Mouse (Mus musculus) left cerebral cortex, adult 9 months (tissue): ENCODE measurements around the gene Pde4dip.

ENCODE experiments used
- DNase-seq, 2 experiments: peaks; one replicate each; pipeline ENCODE4 v3.0.0; 2022; ENCODE audit warnings: low spot score in 2 of 2

Gene Pde4dip

DNA sequence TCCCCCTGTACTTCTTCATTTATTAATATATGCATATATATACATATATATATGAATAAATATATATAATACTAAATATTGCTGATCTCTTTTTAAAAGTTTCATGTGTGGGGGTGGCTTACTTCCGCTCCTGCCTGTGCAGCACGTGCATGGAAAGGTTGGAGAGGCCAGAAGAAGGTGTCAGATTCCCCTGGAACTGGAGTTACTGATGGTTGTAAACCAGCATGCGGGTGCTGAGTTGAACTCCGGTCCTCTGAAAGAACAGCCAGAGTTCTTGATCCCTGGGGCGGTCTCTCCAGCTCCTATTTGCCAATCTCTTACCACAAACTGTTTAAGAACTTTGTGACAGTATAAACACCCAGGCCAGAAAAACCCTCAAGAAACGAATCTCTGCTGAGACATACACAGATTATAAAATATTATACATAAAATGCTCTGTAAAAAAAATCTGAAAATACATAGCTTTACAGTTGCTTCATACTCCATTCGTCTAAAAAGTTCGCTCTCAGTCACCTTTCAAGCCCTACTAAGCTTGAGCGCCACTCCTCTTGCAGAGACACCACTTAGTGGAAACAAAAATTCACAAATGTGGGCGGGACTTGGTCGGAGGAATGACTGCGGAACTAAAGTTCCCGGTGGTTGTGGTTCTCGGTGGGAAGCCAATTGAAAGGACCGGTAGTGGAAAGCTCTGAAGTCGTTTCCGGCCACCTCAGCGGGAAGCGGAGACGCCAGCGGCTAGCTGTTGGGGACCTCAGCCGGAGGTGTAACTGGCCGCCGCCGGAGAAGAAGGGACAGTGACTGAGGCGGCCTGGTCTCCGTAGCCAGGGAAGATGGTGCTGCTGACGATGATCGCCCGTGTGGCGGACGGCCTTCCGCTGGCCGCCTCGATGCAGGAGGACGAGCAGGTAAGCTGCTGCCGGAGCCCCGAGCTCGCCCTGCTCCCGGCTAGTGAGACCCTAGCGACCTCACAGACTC, 12.3 kb upstream of the Pde4dip start, which contains the start of gene Sec22b:
TSS of gene Sec22b (plus strand) at position 675 of the 975 bp plus-strand sequence.
- DNase-seq = peak; percentile 59 to 93

DNA sequence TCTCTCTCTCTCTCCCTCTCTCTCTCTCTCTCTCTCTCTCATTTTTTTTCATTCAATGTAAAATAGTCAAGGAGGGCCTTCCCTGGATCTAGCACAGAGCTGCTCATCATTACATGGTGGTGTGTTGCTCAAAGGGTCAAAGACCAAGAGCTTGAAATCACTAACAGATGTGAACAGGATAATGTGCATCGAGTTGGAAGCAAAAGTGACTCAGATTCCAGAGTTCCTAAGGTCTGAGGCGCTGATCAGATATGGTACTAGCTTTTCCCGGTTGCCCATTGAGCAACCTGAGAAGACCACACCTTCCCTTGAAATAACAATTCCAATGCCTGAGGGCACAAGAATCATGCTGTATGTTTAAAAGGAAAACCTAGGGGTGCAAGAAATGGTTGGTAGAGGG, 9.9 kb upstream of the Pde4dip start:
- DNase-seq = no peak

GRCm38 (mm10) chr3:97894695-97895094, 6.2 kb upstream of the Pde4dip start:
- no peak for DNase-seq

DNA sequence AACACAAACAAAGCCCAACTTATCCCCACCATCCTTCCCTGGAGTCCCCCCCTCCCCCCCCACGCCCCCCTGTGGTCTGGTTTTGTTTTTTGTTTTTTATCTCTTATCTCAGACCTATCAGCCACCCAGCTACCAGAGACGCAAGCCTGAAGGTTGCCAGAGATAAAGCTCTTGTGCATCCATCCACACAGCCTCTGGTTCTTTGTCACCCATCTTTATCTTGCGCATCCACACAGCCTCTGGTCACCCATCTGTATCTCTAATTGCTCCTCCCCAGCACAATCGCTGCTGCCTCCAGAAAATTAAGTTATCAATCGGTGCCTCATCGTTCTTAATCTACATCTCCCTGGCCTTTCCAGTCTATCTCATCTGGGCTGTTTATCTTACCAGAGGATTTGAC, 1.7 kb upstream of the Pde4dip start:
- DNase-seq = no peak

DNA sequence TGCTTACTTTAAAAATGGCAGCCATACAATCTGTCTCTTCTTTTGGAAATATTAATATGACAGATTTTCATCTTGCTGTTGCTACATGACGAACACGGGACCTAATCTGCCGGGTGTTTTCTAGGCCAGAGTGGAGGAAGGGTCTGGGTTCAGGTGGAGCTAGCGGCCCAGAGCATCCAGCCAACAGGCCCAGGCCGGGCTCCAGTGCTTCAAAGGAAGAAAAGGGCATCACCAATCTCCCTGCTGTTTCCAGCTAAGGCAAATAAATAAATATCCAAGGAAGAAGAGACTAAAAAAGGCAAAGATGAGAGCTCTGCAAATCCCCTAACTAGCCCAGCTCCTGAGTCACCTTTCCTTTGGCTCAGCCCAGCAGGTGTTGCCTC, 731 bp downstream of the Pde4dip start:
- DNase-seq = no peak

DNA sequence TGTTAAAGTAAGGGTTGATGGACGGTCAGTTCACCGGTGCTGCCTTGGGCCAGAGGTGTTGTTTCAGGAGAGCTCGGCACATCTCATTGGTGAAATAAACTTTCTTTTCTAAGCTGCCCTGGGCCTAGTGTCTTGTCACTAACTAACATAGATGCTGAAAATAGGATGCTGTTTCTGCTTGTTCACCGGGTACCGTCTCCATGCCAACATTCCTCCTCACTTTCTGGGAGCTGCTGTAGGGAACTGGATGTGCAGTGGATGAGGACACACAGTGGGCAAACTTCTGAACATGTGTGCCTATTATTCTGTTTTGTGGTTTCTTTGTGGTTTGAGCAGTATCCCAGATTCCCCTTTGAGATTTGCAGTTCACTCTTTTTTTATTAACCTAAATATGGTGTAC, 6.9 kb downstream of the Pde4dip start:
- DNase-seq = peak in 1 of 2 experiments; percentile 49

GRCm38 (mm10) chr3:97879222-97879621, 9.3 kb downstream of the Pde4dip start:
- DNase-seq = peak in 1 of 2 experiments; percentile 82

GRCm38 (mm10) chr3:97876259-97876658, 12.2 kb downstream of the Pde4dip start:
- DNase-seq = no peak

DNA sequence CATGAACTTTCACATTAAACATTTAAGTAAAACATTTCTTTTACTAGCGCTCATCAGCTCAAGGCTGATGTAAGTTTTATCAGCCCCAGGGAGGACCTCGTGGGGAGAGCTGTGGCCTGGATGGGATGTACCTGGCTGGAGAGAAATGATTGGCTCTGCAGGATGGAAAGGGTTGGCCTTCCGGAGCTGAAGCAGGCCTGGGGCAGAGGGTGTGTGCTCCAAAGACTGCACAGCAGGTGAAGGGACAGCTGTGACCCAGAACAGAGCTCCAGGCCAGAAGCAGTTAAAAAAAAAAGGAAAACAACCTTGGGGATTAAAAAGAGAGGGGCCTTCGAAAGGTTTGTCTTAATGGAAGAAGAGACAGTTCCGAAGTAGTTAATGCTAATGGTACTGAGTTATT, 13.7 kb downstream of the Pde4dip start:
- DNase-seq = no peak

GRCm38 (mm10) chr3:97869730-97870129, 18.8 kb downstream of the Pde4dip start:
- no peak for DNase-seq

DNA sequence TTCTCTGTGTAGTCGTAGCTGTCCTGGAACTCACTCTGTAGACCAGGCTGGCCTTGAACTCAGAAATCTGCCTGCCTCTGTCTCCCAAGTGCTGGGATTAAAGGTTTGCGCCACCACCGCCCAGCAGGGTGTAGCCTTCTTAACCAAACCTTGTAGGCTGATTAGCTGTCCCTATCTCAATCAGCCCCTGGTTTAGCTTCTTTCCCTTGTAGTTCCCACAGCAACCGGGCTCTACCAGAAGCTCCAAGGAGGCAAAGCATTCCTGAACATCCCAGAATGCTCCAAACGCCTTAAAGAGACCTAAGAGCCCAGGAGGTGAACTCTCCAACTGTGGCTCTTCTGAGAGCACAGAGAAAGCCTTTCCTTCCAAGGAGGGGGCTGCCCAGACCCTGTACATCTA, 19.8 kb downstream of the Pde4dip start:
- DNase-seq = no peak

DNA sequence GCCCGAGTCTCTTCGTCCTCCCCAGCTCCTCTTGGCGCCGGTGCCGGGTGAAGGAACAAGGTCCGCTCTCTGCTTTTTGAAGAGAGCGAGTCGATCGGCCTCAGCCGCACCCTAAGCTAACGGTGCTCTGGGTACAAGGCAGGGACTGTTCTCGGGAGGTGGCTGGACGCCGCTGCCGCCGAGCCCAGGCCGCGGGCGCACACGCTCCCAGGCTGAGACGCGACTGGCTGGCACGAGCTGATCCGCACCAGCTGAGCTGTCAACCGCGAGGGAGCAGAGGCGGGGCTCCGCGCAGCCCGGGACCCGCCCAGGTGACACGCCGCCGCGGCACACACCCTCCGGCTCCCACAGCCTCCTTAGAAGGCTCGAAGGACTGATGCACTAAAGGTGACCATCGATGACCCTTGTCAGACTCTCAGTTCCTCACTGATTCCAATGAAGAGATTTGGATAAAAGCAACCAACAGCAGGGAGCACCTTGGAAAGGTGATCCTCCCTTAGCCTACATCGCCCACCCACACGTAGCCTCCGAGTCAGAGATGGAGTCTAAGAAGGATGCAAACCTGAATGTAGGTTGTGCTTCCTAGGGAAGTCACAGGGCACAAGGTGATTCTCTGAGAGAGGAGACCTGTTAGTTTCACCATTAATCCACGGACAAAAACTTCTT, 20.4 kb downstream of the Pde4dip start:
- DNase-seq = peak in 1 of 2 experiments; percentile 78

- peak in 1 of 2 experiments; percentile 44 for DNase-seq
Measured at GRCm38 (mm10) chr3:97867221-97868023, 21.1 kb downstream of the Pde4dip start.

DNA sequence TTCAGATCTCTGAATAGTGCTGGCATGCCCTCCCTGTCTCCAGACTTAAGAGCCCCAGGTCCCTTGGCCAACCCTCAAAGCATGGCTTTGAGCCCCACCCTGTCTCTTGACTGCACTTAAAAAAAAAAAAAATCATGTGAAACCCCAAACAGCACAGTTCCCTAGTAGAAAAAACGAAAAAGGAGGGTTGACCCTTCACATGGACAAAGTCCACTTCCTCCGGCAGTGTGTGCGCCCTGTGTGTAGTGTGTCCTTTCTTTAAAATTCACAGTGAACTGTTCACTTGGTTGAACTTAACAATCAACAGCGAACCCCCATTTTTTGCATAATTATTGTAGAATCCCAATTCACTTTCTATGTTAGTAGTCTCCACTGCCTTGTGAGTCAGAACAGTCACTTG, 21.8 kb downstream of the Pde4dip start:
- no peak for DNase-seq

GRCm38 (mm10) chr3:97860820-97861451, 27.6 kb downstream of the Pde4dip start:
- DNase-seq = no peak

DNA sequence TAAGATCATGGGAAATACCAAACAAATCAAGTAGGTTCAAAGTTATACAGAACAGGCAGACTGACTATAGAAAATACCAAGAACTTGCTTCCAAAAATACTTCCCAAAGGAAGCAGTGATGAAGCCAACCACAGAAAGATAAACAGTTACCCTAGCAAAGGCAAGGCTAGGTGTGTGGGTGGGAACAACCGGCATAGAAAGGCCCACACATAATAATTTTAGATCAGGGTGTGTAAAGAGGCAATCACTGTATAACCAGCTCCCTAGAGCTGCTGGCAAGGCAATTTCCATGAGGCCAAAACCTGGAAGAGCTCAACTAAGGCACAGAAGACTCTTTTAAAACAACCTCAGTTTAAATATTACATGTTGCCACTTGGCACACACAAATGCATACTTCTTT, 29.1 kb downstream of the Pde4dip start:
- peak in 1 of 2 experiments; percentile 75 for DNase-seq

- peak in 1 of 2 experiments; percentile 70 for DNase-seq
Measured at GRCm38 (mm10) chr3:97854575-97855384, 33.7 kb downstream of the Pde4dip start.

DNA sequence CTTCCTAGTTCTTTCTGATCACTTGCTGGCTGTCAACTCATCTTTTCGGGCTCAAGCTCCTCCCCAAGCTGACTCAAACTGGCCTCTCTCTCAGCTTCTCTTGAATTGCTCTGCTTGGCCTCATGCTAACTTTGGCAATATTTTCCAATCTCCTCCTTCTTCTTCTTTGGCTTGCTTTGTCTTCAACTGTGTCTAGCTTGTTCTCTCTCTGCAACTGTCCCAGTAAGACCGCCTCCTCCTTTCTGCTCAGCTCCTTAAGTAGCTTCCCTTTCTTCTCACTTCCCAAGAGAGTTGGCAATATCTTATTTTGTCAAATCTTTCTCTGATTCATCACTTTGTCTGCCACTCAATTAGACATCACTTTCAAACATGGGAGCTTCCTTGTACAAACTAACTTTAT, 36.7 kb downstream of the Pde4dip start:
- DNase-seq = no peak

DNA sequence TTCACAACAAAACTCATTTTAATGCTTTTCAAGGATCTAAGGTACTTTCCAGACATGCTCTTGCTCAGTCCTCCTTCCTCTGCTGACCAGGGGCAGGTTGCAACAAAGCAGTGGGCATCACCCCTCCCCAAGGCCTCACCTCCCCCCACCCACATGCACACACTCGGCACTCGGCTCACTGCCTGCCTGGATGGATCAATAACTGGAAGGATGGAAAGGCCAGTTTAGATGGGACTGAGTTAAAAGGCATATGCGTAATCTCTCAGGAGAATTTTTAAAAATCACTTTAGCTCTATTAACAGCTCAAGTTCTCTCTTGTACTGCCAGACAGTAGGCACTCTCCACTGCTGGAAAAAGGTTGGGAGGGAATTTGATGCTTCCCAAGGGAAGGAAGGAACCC, 40.9 kb downstream of the Pde4dip start:
- no peak for DNase-seq

DNA sequence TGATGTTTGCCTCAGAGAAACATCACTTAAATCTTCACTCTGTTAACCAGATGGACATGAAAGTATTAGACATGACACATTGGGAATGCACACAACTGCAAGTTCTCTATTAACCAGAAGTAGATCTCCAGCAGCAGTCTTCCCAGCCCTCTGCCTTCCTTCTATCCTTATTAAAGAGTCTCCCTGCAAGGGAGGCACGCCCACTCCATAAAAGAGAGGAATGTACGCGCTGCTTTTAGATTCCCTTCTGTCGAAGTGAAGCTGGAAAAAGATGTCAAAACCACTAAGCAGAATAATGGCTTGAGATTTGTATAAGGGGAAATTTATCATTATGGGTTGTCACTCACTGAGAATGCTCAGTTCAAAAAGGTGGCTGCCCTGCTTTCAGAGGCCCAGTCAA, 42.1 kb downstream of the Pde4dip start:
- DNase-seq = peak in 1 of 2 experiments; percentile 42

DNA sequence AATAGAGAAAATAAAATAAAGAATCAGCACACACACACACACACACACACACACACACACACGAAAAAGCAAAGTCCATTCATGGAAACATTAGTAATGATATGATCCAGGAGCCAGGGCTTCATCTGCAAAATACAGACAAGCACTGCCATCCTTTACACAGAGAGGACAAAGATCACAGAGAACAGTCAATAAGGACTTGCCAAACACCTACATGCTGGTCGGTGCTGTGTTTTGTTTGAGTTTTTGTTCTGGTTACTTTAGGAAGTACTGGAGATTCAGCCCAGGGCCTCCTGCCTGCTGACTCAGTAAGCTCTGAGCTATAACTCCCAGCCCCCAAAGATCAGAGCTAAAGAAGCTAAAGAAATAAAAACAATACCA, 43.7 kb downstream of the Pde4dip start:
- DNase-seq = no peak
